Mouse (Mus musculus) limb, embryonic 11.5 days (tissue): Measurements from ENCODE around the gene Plekho1. TPM values are rescaled to one million over a fixed set of nuclear protein-coding genes. Genes with fewer than 3 reads are reported as not detected.

Experiments
- ATAC-seq: fragments of 200-750 bp; cut with Nextera tagmentation; 2 replicates; pipeline ENCODE4 v1.8.0; 2017; ENCODE audit warnings: low read depth; ENCODE audit not compliant: insufficient number of reproducible peaks, low FRiP score, low TSS enrichment
- DNase-seq: peaks from one replicate; pipeline ENCODE4 v3.0.0-alpha.2; 2015; ENCODE audit warnings: low spot score
- H3K27ac ChIP-seq: fragments of 300-500 bp; sonication (generic); replicated peaks from 2 replicates; pipeline ENCODE4 v1.5.1; 2014; ENCODE audit warnings: low read depth, mild to moderate bottlenecking, low read length
- H3K27me3 ChIP-seq: fragments of 300-500 bp; sonication (generic); 2 replicates; pipeline ENCODE4 v1.6.1; 2014; ENCODE audit warnings: mild to moderate bottlenecking, low read length, mixed read lengths; ENCODE audit not compliant: control insufficient read depth, insufficient read depth
- H3K36me3 ChIP-seq: fragments of 300-500 bp; sonication (generic); 2 replicates; pipeline ENCODE4 v1.6.1; 2014; ENCODE audit warnings: mild to moderate bottlenecking, low read length, moderate library complexity, mixed read lengths; ENCODE audit not compliant: control insufficient read depth, insufficient read depth
- H3K4me1 ChIP-seq: fragments of 300-500 bp; sonication (generic); 2 replicates; pipeline ENCODE4 v1.6.1; 2014; ENCODE audit warnings: low read length, mixed read lengths; ENCODE audit not compliant: control insufficient read depth, insufficient read depth
- H3K4me2 ChIP-seq: fragments of 300-500 bp; sonication (generic); 2 replicates; pipeline ENCODE4 v1.6.1; 2014; ENCODE audit warnings: low read depth, mild to moderate bottlenecking, moderate library complexity; ENCODE audit not compliant: severe bottlenecking
- H3K4me3 ChIP-seq: fragments of 300-500 bp; sonication (generic); 2 replicates; pipeline ENCODE4 v1.5.1; 2014; ENCODE audit warnings: low read depth, low read length
- H3K9ac ChIP-seq: fragments of 300-500 bp; sonication (generic); 2 replicates; pipeline ENCODE4 v1.6.1; 2014; ENCODE audit warnings: mild to moderate bottlenecking, low read length
- H3K9me3 ChIP-seq: fragments of 300-500 bp; sonication (generic); 2 replicates; pipeline ENCODE4 v1.6.1; 2016; ENCODE audit warnings: low read length; ENCODE audit not compliant: control insufficient read depth
- WGBS: fragments of 180-500 bp; shearing (Covaris S2); extraction: QIAGEN DNeasy Blood & Tissue Kit; methylation state at CpG from one replicate; pipeline ENCODE4 v1.1.7; 2014; 5-methylcytosine and 5-hydroxymethylcytosine counted together
- polyA plus RNA-seq: library from polyadenylated mRNA; unstranded; fragments of >200 nt; fragmentation: Nextera tagmentation; extraction: Ambion mirVana; gene quantifications from 2 replicates; pipeline ENCODE4 v1.2.1, GENCODE M21; 2014

Plekho1 gene
- polyA plus RNA-seq, 1 experiment from 2014 or later = 82.7 TPM

DNA sequence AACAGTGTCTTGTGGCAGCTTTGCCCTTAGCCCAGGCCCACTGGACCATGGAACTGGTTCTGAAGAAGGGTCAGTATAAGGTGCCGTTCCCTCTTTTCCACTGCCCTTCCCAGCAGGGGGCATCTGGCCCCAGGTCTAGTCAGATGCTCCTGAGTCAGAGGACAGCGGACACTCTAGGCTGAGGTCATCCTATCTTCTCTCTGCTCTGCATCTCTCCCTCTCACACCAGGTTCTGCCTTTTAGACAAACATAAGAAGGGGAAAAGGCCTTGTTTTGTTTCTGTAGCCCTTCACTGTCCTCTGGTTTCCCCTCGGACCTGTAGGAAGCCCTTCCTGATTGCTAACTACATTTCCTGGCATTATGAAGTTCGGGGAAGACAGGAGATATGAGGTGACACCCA lies 1.9 kb downstream of the Plekho1 start:
- Histone ChIP-seq H3K27ac (no peak overlapping the region), H3K27me3 (no peaks in the 10 kb centered on the region), H3K36me3 (peaks cover 21% of the 10 kb centered on the region), H3K4me1 (peaks cover 27% of the 10 kb centered on the region), H3K4me3 (peak overlapping the region; percentile 90), H3K9me3 (no peaks in the 10 kb centered on the region), H3K9ac (peak overlapping the region; percentile 100), H3K4me2 (peak overlapping the region; percentile 91)
- DNase-seq = no peak
- 46% methylated on average over 4 of the region's 4 CpGs for WGBS
- ATAC-seq = no peak

DNA sequence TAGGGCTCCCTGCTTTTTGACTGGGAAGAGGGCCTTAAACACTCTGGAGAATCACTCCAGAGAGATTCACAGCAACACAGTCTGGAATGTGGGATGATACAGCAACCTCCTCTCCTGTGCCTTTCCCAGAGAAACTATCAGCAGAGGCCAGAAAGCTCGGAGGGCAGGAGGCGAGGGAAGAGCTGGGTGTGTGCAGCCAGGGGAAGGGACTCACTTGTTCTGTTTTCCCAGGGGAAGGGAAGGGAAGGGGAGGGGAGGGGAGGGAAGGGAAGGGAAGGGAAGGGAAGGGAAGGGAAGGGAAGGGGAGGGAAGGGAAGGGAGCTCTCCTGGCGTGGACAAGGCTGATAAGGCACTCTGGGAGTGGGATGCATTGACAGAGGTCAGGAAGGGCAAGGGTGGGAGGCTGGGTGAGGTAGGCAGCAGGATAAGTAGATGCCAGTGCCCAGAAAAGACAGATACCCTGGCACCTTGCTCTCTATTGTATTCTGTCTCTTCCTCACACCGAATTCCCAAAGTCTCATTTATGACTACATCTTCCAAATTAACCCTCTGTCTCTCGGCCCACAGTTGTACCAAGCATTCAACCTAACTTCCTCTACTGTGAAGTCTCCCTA lies 2.7 kb downstream of the Plekho1 start:
- H3K4me1 ChIP-seq = peaks cover 27% of the 10 kb centered on the region
- H3K9me3 ChIP-seq = no peaks in the 10 kb centered on the region
- DNase-seq = no peak
- no peak overlapping the region for H3K27ac ChIP-seq
- no peaks in the 10 kb centered on the region for H3K27me3 ChIP-seq
- 59% methylated on average over 5 of the region's 5 CpGs for WGBS
- peak overlapping the region; percentile 100; the same call in 1 of the 2 replicates for H3K9ac ChIP-seq
- ATAC-seq = no peak
- peak overlapping the region; percentile 90; the same call in 1 of the 2 replicates for H3K4me3 ChIP-seq
- peaks cover 23% of the 10 kb centered on the region for H3K36me3 ChIP-seq
- H3K4me2 ChIP-seq = peak overlapping the region; percentile 91

- Histone ChIP-seq H3K27ac (no peak overlapping the region), H3K4me3 (no peak overlapping the region), H3K27me3 (no peaks in the 10 kb centered on the region), H3K36me3 (peaks cover 24% of the 10 kb centered on the region), H3K9ac (no peak overlapping the region), H3K9me3 (no peaks in the 10 kb centered on the region), H3K4me1 (peaks cover 28% of the 10 kb centered on the region), H3K4me2 (no peak overlapping the region)
- DNase-seq (no peak), ATAC-seq (no peak)
- WGBS = 87% methylated on average over 12 of the region's 12 CpGs
These were observed 5.3 kb downstream of the Plekho1 start for GRCm38 (mm10) chr3:95990413-95990941.

DNA sequence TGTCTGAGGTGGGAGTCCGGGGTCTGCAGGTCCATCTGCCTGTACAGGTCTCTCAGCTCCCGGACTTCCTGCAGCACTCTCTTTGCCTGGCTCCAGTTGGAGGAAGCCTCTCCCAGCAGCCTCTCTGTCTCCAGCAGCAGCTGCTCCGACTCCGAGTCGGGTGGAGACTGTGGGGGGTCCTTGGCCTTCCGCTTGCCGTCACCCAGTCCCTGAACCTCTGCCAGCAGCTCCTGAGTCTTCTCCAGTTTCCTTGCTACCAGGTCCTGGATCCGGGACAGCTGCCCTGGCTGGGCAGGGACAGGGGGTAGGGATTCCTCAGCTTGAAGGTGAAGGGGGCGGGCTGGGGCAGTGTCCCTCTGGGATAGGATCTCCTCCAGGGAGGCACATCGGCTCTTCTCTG lies 6.8 kb downstream of the Plekho1 start:
- Histone ChIP-seq H3K36me3 (peaks cover 24% of the 10 kb centered on the region), H3K4me3 (no peak overlapping the region), H3K9me3 (no peaks in the 10 kb centered on the region), H3K4me1 (peaks cover 31% of the 10 kb centered on the region), H3K4me2 (no peak overlapping the region), H3K27me3 (no peaks in the 10 kb centered on the region), H3K9ac (no peak overlapping the region), H3K27ac (no peak overlapping the region)
- WGBS = 74% methylated on average over 10 of the region's 10 CpGs
- no peak for DNase-seq
- no peak for ATAC-seq

GRCm38 (mm10) chr3:95988138-95988537 lies 7.7 kb downstream of the Plekho1 start:
- WGBS = 100% methylated on average over 1 of the region's 1 CpGs
- ATAC-seq = no peak

GRCm38 (mm10) chr3:95987386-95988110 lies 8.3 kb downstream of the Plekho1 start:
- Histone ChIP-seq H3K9me3 (no peaks in the 10 kb centered on the region), H3K4me2 (no peak overlapping the region), H3K4me3 (no peak overlapping the region), H3K9ac (no peak overlapping the region), H3K27ac (0 out of 2 replicates have a peak overlapping the region, but pooled peaks have one; percentile 26), H3K4me1 (peaks cover 21% of the 10 kb centered on the region), H3K36me3 (peaks cover 22% of the 10 kb centered on the region), H3K27me3 (no peaks in the 10 kb centered on the region)
- no peak for DNase-seq
- no peak for ATAC-seq
- 77% methylated on average over 6 of the region's 6 CpGs for WGBS

More at GRCm38 (mm10) chr3:95988138-95988537, 7.7 kb downstream of the Plekho1 start:
- Histone ChIP-seq H3K36me3 (peaks cover 24% of the 10 kb centered on the region), H3K4me2 (no peak overlapping the region), H3K4me3 (no peak overlapping the region), H3K27ac (0 out of 2 replicates have a peak overlapping the region, but pooled peaks have one; percentile 33), H3K9me3 (no peaks in the 10 kb centered on the region), H3K4me1 (peaks cover 23% of the 10 kb centered on the region), H3K27me3 (no peaks in the 10 kb centered on the region), H3K9ac (no peak overlapping the region)
- DNase-seq = no peak

DNA sequence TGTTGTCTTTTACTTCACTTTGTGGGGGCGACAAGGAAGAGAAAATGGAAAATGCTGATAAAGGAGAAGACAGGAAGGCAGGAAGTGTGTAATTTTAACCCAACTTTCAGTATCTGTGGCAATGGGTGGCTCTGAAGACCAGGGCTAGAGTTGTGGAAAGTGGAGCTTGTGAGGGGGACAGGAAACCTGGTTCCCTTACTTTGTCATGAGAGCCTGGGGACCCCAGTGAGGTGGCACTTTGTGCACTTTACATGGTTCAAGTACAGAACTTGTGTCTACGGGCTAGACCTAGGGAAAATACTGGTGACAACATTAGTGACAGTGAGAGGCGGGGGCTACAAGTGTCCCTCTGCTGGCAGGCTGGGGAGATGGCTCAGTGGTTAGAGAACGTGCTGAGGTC lies 8.8 kb downstream of the Plekho1 start:
- ATAC-seq = no peak
- no peak for DNase-seq
- Histone ChIP-seq H3K4me2 (peak overlapping the region; percentile 49; the same call in 1 of the 2 replicates), H3K36me3 (peaks cover 22% of the 10 kb centered on the region), H3K4me3 (no peak overlapping the region), H3K27me3 (no peaks in the 10 kb centered on the region), H3K27ac (peak overlapping the region; percentile 26; the same call in 1 of the 2 replicates), H3K9ac (no peak overlapping the region), H3K4me1 (peaks cover 20% of the 10 kb centered on the region), H3K9me3 (no peaks in the 10 kb centered on the region)
- 75% methylated on average over 4 of the region's 4 CpGs for WGBS

- H3K4me3 ChIP-seq = peak overlapping the region; percentile 20
- ATAC-seq (no peak), DNase-seq (peak; percentile 79)
- H3K27me3 ChIP-seq = no peaks in the 10 kb centered on the region
- peak overlapping the region; percentile 49 for H3K4me2 ChIP-seq
- H3K9me3 ChIP-seq = no peaks in the 10 kb centered on the region
- H3K4me1 ChIP-seq = peaks cover 20% of the 10 kb centered on the region
- peak overlapping the region; percentile 63 for H3K9ac ChIP-seq
- peak overlapping the region; percentile 94 for H3K27ac ChIP-seq
- peaks cover 19% of the 10 kb centered on the region for H3K36me3 ChIP-seq
- 2% methylated on average over 21 of the region's 21 CpGs for WGBS
These were observed 9.7 kb downstream of the Plekho1 start for GRCm38 (mm10) chr3:95986001-95986622.
